In genomic region chr8:70344279-70344678, GRCm38 (mm10) we compare ENCODE assay signal across 18 mouse cellular contexts. TPM values are rescaled to one million over a fixed set of nuclear protein-coding genes. Genes with fewer than 3 reads are reported as not detected.
DNase-seq lines count a peak whose midpoint lies in the region; ATAC-seq lines count a peak whose summit lies in the region.
"Had no signal": no experiment of that assay in that cellular context is flagged by ENCODE, and none has a peak within 500 bp of the region (broad histone marks: within the 10 kb centered on the region; RNA-seq: fewer than 3 reads in every experiment).

No protein-coding gene starts in this region.

- no peak overlapping the region for H3K4me3 ChIP-seq in hindbrain, embryonic 12.5 days
- no peak overlapping the region for H3K4me3 ChIP-seq in hindbrain, embryonic 11.5 days (ENCODE audit: low read depth, low read length)
- H3K4me3 ChIP-seq in megakaryocyte, embryonic 14.5 days (replicated peaks): peak overlapping the region; percentile 2
- no peak overlapping the region for H3K4me3 ChIP-seq in limb, embryonic 12.5 days (replicated peaks)
- H3K4me3 ChIP-seq in liver, embryonic 15.5 days (replicated peaks): no peak overlapping the region
- H3K4me3 ChIP-seq: forebrain, embryonic 15.5 days; heart, embryonic 15.5 days; layer of hippocampus, adult 2 months; limb, embryonic 15.5 days; midbrain, embryonic 12.5 days; myocyte had no signal

- H3K4me2 ChIP-seq in hindbrain, embryonic 12.5 days (replicated peaks): no peak overlapping the region
- no peak overlapping the region for H3K4me2 ChIP-seq in hindbrain, embryonic 11.5 days (replicated peaks; ENCODE audit: low read depth, low read length)
- no peak overlapping the region for H3K4me2 ChIP-seq in limb, embryonic 12.5 days
- H3K4me2 ChIP-seq in liver, embryonic 15.5 days: no peak overlapping the region
- H3K4me2 ChIP-seq: forebrain, embryonic 15.5 days; heart, embryonic 15.5 days; limb, embryonic 15.5 days; midbrain, embryonic 12.5 days had no signal

- no peaks in the 10 kb centered on the region for H3K27me3 ChIP-seq in hindbrain, embryonic 12.5 days
- no peaks in the 10 kb centered on the region for H3K27me3 ChIP-seq in hindbrain, embryonic 11.5 days (ENCODE audit: control insufficient read depth, insufficient read depth, low read length)
- H3K27me3 ChIP-seq in megakaryocyte, embryonic 14.5 days (replicated peaks): no peaks in the 10 kb centered on the region
- no peaks in the 10 kb centered on the region for H3K27me3 ChIP-seq in limb, embryonic 12.5 days
- no peaks in the 10 kb centered on the region for H3K27me3 ChIP-seq in liver, embryonic 15.5 days
- H3K27me3 ChIP-seq: forebrain, embryonic 15.5 days; heart, embryonic 15.5 days; limb, embryonic 15.5 days; midbrain, embryonic 12.5 days had no signal

- peaks cover 69% of the 10 kb centered on the region for H3K36me3 ChIP-seq in hindbrain, embryonic 12.5 days
- H3K36me3 ChIP-seq in hindbrain, embryonic 11.5 days (ENCODE audit: control insufficient read depth, insufficient read depth, low read length): peaks cover 16% of the 10 kb centered on the region; the same call in 1 of the 2 replicates
- peaks cover 94% of the 10 kb centered on the region for H3K36me3 ChIP-seq in megakaryocyte, embryonic 14.5 days (replicated peaks; ENCODE audit: low read length)
- peaks cover 84% of the 10 kb centered on the region for H3K36me3 ChIP-seq in limb, embryonic 12.5 days
- H3K36me3 ChIP-seq in liver, embryonic 15.5 days (replicated peaks): peaks cover 90% of the 10 kb centered on the region

- no peak for DNase-seq in hindbrain, embryonic 11.5 days (ENCODE audit: low spot score)
- DNase-seq in ovary, postnatal 36 days (ENCODE audit: low spot score): no peak

- 0 out of 2 replicates have a peak overlapping the region, but pooled peaks have one; percentile 24 for H3K9ac ChIP-seq in hindbrain, embryonic 12.5 days
- no peak overlapping the region for H3K9ac ChIP-seq in hindbrain, embryonic 11.5 days (ENCODE audit: low read depth, low read length)
- H3K9ac ChIP-seq in limb, embryonic 12.5 days (replicated peaks): no peak overlapping the region; the same call in 1 of the 2 replicates
- H3K9ac ChIP-seq in liver, embryonic 15.5 days: no peak overlapping the region
- H3K9ac ChIP-seq: forebrain, embryonic 15.5 days; heart, embryonic 15.5 days; limb, embryonic 15.5 days; midbrain, embryonic 12.5 days had no signal

- no peaks in the 10 kb centered on the region for H3K9me3 ChIP-seq in hindbrain, embryonic 12.5 days (replicated peaks)
- no peaks in the 10 kb centered on the region for H3K9me3 ChIP-seq in hindbrain, embryonic 11.5 days (ENCODE audit: control insufficient read depth, low read length)
- H3K9me3 ChIP-seq in megakaryocyte, embryonic 14.5 days: no peaks in the 10 kb centered on the region
- H3K9me3 ChIP-seq in limb, embryonic 12.5 days: no peaks in the 10 kb centered on the region
- no peaks in the 10 kb centered on the region for H3K9me3 ChIP-seq in liver, embryonic 15.5 days (replicated peaks)
- H3K9me3 ChIP-seq: forebrain, embryonic 15.5 days; heart, embryonic 15.5 days; limb, embryonic 15.5 days; midbrain, embryonic 12.5 days had no signal

- no peak overlapping the region for H3K27ac ChIP-seq in hindbrain, embryonic 12.5 days
- no peak overlapping the region for H3K27ac ChIP-seq in hindbrain, embryonic 11.5 days (ENCODE audit: low read depth, low read length)
- H3K27ac ChIP-seq in limb, embryonic 12.5 days: peak overlapping the region; percentile 64
- H3K27ac ChIP-seq in liver, embryonic 15.5 days (replicated peaks): peak overlapping the region; percentile 4; the same call in 1 of the 2 replicates
- H3K27ac ChIP-seq: forebrain, embryonic 15.5 days; heart, embryonic 15.5 days; limb, embryonic 15.5 days; midbrain, embryonic 12.5 days; stomach, postnatal 0 days had no signal

- 92% methylated on average over 2 of the region's 2 CpGs for WGBS in hindbrain, embryonic 12.5 days
- 88% methylated on average over 2 of the region's 2 CpGs for WGBS in hindbrain, embryonic 11.5 days
- 79% methylated on average over 2 of the region's 2 CpGs for WGBS in limb, embryonic 12.5 days
- WGBS in liver, embryonic 15.5 days (ENCODE audit: insufficient replicate concordance): 76% methylated on average over 2 of the region's 2 CpGs

- ATAC-seq in hindbrain, embryonic 12.5 days (ENCODE audit: low FRiP score): no peak
- ATAC-seq in hindbrain, embryonic 11.5 days (ENCODE audit: low FRiP score): no peak
- ATAC-seq in megakaryocyte, adult 5-6 weeks (ENCODE audit: poor library complexity, severe bottlenecking): no peak
- ATAC-seq in limb, embryonic 12.5 days (ENCODE audit: insufficient number of reproducible peaks, insufficient read depth, low FRiP score, low TSS enrichment, low read depth): no peak
- ATAC-seq in liver, embryonic 15.5 days (ENCODE audit: insufficient read depth): no peak
- ATAC-seq: intestine, embryonic 16.5 days had no signal

- H3K4me1 ChIP-seq in hindbrain, embryonic 12.5 days: peaks cover 14% of the 10 kb centered on the region; the same call in 1 of the 2 replicates
- H3K4me1 ChIP-seq in hindbrain, embryonic 11.5 days (replicated peaks; ENCODE audit: control insufficient read depth, insufficient read depth, low read length): no peaks in the 10 kb centered on the region
- H3K4me1 ChIP-seq in megakaryocyte, embryonic 14.5 days: peaks cover 73% of the 10 kb centered on the region
- H3K4me1 ChIP-seq in limb, embryonic 12.5 days (replicated peaks): peaks cover 40% of the 10 kb centered on the region
- peaks cover 52% of the 10 kb centered on the region for H3K4me1 ChIP-seq in liver, embryonic 15.5 days (replicated peaks)

RNA-seq across cellular contexts. Expression of gene Upf1, which starts 8.8 kb away (rescaled TPM):
- 34.2 and 34.3 TPM in 2 replicates for polyA plus RNA-seq in hindbrain, embryonic 12.5 days (2016; fragmentation: Nextera tagmentation; extraction: Ambion mirVana)
- 21.4 TPM in 2 replicates for polyA plus RNA-seq in hindbrain, embryonic 11.5 days (2014; fragmentation: Nextera tagmentation; extraction: Ambion mirVana)
- polyA plus RNA-seq in megakaryocyte, embryonic 14.5 days (2012; ENCODE audit: insufficient read depth, low replicate concordance): 75.0 and 100 TPM in 2 replicates
- total RNA-seq in megakaryocyte, adult 5-6 weeks (2015): 10.9 and 11.7 TPM in 2 replicates
- 24.4 and 30.7 TPM in 2 replicates for total RNA-seq in megakaryocyte, adult 5-6 weeks (2017)
- polyA plus RNA-seq in limb, embryonic 12.5 days (2016; fragmentation: Nextera tagmentation; extraction: Ambion mirVana): 32.5 and 34.3 TPM in 2 replicates
- 9.7 and 10.6 TPM in 2 replicates for polyA plus RNA-seq in liver, embryonic 15.5 days (2015; fragmentation: Nextera tagmentation; extraction: Ambion mirVana)

RNA-seq across cellular contexts. Expression of gene Gdf1, which starts 14.7 kb away (rescaled TPM):
- polyA plus RNA-seq in hindbrain, embryonic 12.5 days (2016; fragmentation: Nextera tagmentation; extraction: Ambion mirVana): 2.2 and 4.4 TPM in 2 replicates
- polyA plus RNA-seq in hindbrain, embryonic 11.5 days (2014; fragmentation: Nextera tagmentation; extraction: Ambion mirVana): 1.3 TPM in 2 replicates
- 0.26 TPM in 1 of 2 replicates, not detected in the other for polyA plus RNA-seq in megakaryocyte, embryonic 14.5 days (2012; ENCODE audit: insufficient read depth, low replicate concordance)
- total RNA-seq in megakaryocyte, adult 5-6 weeks (2015): not detected in 2 replicates
- not detected in 2 replicates for total RNA-seq in megakaryocyte, adult 5-6 weeks (2017)
- 3.7 and 4.2 TPM in 2 replicates for polyA plus RNA-seq in limb, embryonic 12.5 days (2016; fragmentation: Nextera tagmentation; extraction: Ambion mirVana)
- 0.10 and 0.26 TPM in 2 replicates for polyA plus RNA-seq in liver, embryonic 15.5 days (2015; fragmentation: Nextera tagmentation; extraction: Ambion mirVana)
- total RNA-seq: heart, postnatal 36 days had no signal

RNA-seq across cellular contexts. Expression of gene Cers1, which starts 28.7 kb away (rescaled TPM):
- 16.3 and 17.8 TPM in 2 replicates for polyA plus RNA-seq in hindbrain, embryonic 12.5 days (2016; fragmentation: Nextera tagmentation; extraction: Ambion mirVana)
- 5.7 and 6.2 TPM in 2 replicates for polyA plus RNA-seq in hindbrain, embryonic 11.5 days (2014; fragmentation: Nextera tagmentation; extraction: Ambion mirVana)
- 0.55 and 1.8 TPM in 2 replicates for polyA plus RNA-seq in megakaryocyte, embryonic 14.5 days (2012; ENCODE audit: insufficient read depth, low replicate concordance)
- not detected in 2 replicates for total RNA-seq in megakaryocyte, adult 5-6 weeks (2015)
- total RNA-seq in megakaryocyte, adult 5-6 weeks (2017): not detected in 2 replicates
- 7.9 and 8.8 TPM in 2 replicates for polyA plus RNA-seq in limb, embryonic 12.5 days (2016; fragmentation: Nextera tagmentation; extraction: Ambion mirVana)
- polyA plus RNA-seq in liver, embryonic 15.5 days (2015; fragmentation: Nextera tagmentation; extraction: Ambion mirVana): 0.13 and 0.25 TPM in 2 replicates
- polyA plus RNA-seq: activated CD4-positive, CD25-positive, alpha-beta regulatory T cell, adult 4 months had no signal

RNA-seq across cellular contexts. Expression of gene Comp, which starts 29.1 kb away (rescaled TPM):
- polyA plus RNA-seq in hindbrain, embryonic 12.5 days (2016; fragmentation: Nextera tagmentation; extraction: Ambion mirVana): 1.2 and 3.0 TPM in 2 replicates
- polyA plus RNA-seq in hindbrain, embryonic 11.5 days (2014; fragmentation: Nextera tagmentation; extraction: Ambion mirVana): 0.08 and 0.11 TPM in 2 replicates
- 0.27 TPM in 1 of 2 replicates, not detected in the other for polyA plus RNA-seq in megakaryocyte, embryonic 14.5 days (2012; ENCODE audit: insufficient read depth, low replicate concordance)
- total RNA-seq in megakaryocyte, adult 5-6 weeks (2015): not detected in 2 replicates
- total RNA-seq in megakaryocyte, adult 5-6 weeks (2017): 0.12 TPM in 1 of 2 replicates, not detected in the other
- polyA plus RNA-seq in limb, embryonic 12.5 days (2016; fragmentation: Nextera tagmentation; extraction: Ambion mirVana): 2.8 and 5.8 TPM in 2 replicates
- polyA plus RNA-seq in liver, embryonic 15.5 days (2015; fragmentation: Nextera tagmentation; extraction: Ambion mirVana): 1.3 and 2.1 TPM in 2 replicates
- total RNA-seq: MEL had no signal

RNA-seq across cellular contexts. Expression of gene Cope, which starts 42.0 kb away (rescaled TPM):
- polyA plus RNA-seq in hindbrain, embryonic 12.5 days (2016; fragmentation: Nextera tagmentation; extraction: Ambion mirVana): 216 and 260 TPM in 2 replicates
- polyA plus RNA-seq in hindbrain, embryonic 11.5 days (2014; fragmentation: Nextera tagmentation; extraction: Ambion mirVana): 268 and 278 TPM in 2 replicates
- 335 and 566 TPM in 2 replicates for polyA plus RNA-seq in megakaryocyte, embryonic 14.5 days (2012; ENCODE audit: insufficient read depth, low replicate concordance)
- 163 and 178 TPM in 2 replicates for total RNA-seq in megakaryocyte, adult 5-6 weeks (2015)
- total RNA-seq in megakaryocyte, adult 5-6 weeks (2017): 89.1 and 96.1 TPM in 2 replicates
- 269 and 288 TPM in 2 replicates for polyA plus RNA-seq in limb, embryonic 12.5 days (2016; fragmentation: Nextera tagmentation; extraction: Ambion mirVana)
- 190 and 246 TPM in 2 replicates for polyA plus RNA-seq in liver, embryonic 15.5 days (2015; fragmentation: Nextera tagmentation; extraction: Ambion mirVana)

Comparison
In these comparisons a context has a peak if more than half of its experiments do, and no peak if none do; other contexts are left out.
1. H3K27ac ChIP-seq: peak in limb, embryonic 12.5 days (single experiment) and liver, embryonic 15.5 days (single experiment); none in hindbrain, embryonic 12.5 days (single experiment) and hindbrain, embryonic 11.5 days (single experiment).